Mouse (Mus musculus) heart, adult 2 months (tissue): ENCODE data around the gene Hoxc4. TPM values are rescaled to one million over a fixed set of nuclear protein-coding genes. Genes with fewer than 3 reads are reported as not detected.

Experiments
- DNase-seq, 2 experiments: peaks; one replicate each; pipeline ENCODE4 v3.0.0; 2021
- H3K27ac ChIP-seq: fragments of 200-600 bp; 2 replicates; pipeline ENCODE4 v1.8.1; 2022
- H3K27me3 ChIP-seq: fragments of 200-500 bp; 2 replicates; pipeline ENCODE4 v1.6.1; 2012; ENCODE audit warnings: mild to moderate bottlenecking, low read length, inconsistent platforms, mixed read lengths; ENCODE audit not compliant: control insufficient read depth, insufficient read depth
- H3K36me3 ChIP-seq: fragments of 200-500 bp; 2 replicates; pipeline ENCODE4 v1.6.1; 2012; ENCODE audit warnings: low read length, inconsistent platforms; ENCODE audit not compliant: control insufficient read depth, insufficient read depth
- H3K4me1 ChIP-seq: fragments of 200-500 bp; 2 replicates; pipeline ENCODE4 v1.6.1; 2011; ENCODE audit warnings: low read length; ENCODE audit not compliant: control insufficient read depth, insufficient read depth
- H3K4me3 ChIP-seq: fragments of 200-600 bp; 2 replicates; pipeline ENCODE4 v1.8.1; 2022
- H3K79me2 ChIP-seq: fragments of 200-500 bp; replicated peaks from 2 replicates; pipeline ENCODE4 v1.6.1; 2012; ENCODE audit warnings: mild to moderate bottlenecking, inconsistent platforms, low read length, moderate library complexity, mixed read lengths; ENCODE audit not compliant: control insufficient read depth, insufficient read depth
- H3K9ac ChIP-seq: fragments of 200-500 bp; 2 replicates; pipeline ENCODE4 v1.6.1; 2012; ENCODE audit warnings: low read depth, mild to moderate bottlenecking, control low read depth, inconsistent platforms, low read length, mixed read lengths
- CTCF ChIP-seq: fragments of 200-600 bp; IDR thresholded peaks from 2 replicates; pipeline ENCODE4 v1.8.1; 2022; ENCODE audit warnings: antibody characterized with exemption, mild to moderate bottlenecking, moderate library complexity
- EP300 ChIP-seq: fragments of 200-500 bp; IDR thresholded peaks from 2 replicates; pipeline ENCODE4 v1.6.1; 2011; ENCODE audit warnings: low read depth, low read length, control low read depth; ENCODE audit not compliant: insufficient read depth
- POLR2A ChIP-seq: fragments of 200-500 bp; IDR thresholded peaks from 2 replicates; pipeline ENCODE4 v1.6.1; 2011; ENCODE audit warnings: mild to moderate bottlenecking, low read depth, low read length, control low read depth; ENCODE audit not compliant: insufficient read depth
- WGBS: fragments of 180-500 bp; shearing (Covaris S2); methylation state at CpG from one replicate; pipeline ENCODE4 v1.1.7; 2018; 5-methylcytosine and 5-hydroxymethylcytosine counted together
- intact Hi-C: fragments of 180-260 bp; cut with DNase I; formaldehyde crosslinking; loops from one replicate; pipeline ENCODE4 v1.15.1; 2025
- polyA plus RNA-seq: library from polyadenylated mRNA; depleted of rRNA; stranded (reverse); fragments of >200 nt; gene quantifications from 2 replicates; pipeline ENCODE4 v1.2.3, GENCODE M21; 2012
- total RNA-seq, 2 experiments: library from RNA; stranded (reverse); gene quantifications; 2 replicates each; pipeline ENCODE4 v1.2.3; 2021

The Hoxc4 gene
- total and polyA plus RNA-seq, 3 experiments: 0.10 TPM; not detected in 2

DNA sequence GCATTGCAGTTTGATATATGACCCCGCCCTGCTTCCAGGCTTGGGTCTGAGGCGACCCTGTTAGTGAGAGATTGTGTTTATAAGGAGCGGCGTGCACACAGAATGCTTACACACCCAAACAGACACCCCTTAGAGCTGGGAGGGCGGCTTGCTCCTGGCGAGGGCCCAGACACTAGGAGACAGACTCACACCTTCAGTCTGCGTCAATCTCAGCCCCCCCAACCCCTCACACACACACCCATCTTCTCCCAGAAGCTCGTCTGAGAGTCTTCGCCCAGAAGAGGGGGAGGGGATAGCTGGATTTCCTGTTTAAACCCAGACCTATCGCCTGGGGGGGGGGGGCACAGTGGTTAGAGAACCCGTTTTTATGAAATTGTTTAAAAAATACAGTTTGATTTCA lies 18.8 kb upstream of the Hoxc4 start:
- no peak for DNase-seq
- H3K27me3 ChIP-seq: peaks cover 23% of the 10 kb centered on the region
- no peak overlapping the region for H3K9ac ChIP-seq
- TF ChIP-seq EP300 (no peak), POLR2A (no peak), CTCF (no peak)
- no peaks in the 10 kb centered on the region for H3K4me1 ChIP-seq
- intact Hi-C loops: no loop called here
- no peak overlapping the region for H3K27ac ChIP-seq
- WGBS: 41% methylated on average over 11 of the region's 11 CpGs
- no peak overlapping the region; the same call in 1 of the 2 replicates for H3K4me3 ChIP-seq
- H3K79me2 ChIP-seq: no peaks in the 10 kb centered on the region
- H3K36me3 ChIP-seq: no peaks in the 10 kb centered on the region

DNA sequence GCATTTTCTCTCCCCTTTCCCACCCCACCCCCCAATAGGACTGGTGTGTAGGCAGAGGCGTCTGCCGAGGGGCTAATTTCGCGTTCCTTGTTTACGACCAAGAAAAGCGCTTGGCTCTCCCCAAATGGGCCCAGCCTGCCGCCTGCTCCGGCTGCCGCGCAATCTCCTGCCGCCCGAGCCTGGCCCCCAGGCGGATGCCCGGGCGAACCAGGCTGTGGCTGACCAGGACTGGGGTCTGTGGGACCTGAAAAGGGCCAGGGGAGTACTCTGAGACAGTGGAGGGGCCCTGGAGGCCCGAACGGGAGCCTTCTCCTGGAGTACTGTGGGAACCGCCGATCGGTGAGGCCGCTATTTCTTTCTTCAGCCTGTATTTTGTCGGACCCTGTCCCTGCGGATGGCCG lies 18.2 kb upstream of the Hoxc4 start:
- no peak overlapping the region for H3K27ac ChIP-seq
- TF ChIP-seq EP300: no peak
- no peak for TF ChIP-seq CTCF
- no peak for TF ChIP-seq POLR2A

DNA sequence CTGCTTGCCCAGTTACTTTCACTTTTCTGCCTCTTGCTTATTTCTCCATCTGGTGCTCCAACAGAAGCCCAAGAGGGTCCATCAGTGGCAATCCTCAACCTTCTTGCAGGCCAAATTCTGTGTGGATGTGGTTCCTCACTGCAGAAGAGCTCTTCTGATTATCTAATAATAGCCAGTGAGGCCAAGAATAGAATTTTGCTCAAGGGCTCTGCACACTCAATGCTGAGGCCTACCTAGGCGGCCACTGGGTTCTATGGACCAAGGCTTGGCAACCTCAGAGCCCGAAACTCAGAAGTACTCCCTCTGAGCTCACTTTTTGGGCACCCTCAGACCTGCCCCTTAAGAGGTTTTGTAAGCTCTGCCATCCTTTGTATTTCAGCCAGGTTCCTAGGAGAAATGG lies 17.4 kb upstream of the Hoxc4 start:
- Histone ChIP-seq H3K9ac (no peak overlapping the region), H3K79me2 (no peaks in the 10 kb centered on the region), H3K4me1 (no peaks in the 10 kb centered on the region), H3K4me3 (no peak overlapping the region), H3K27me3 (peaks cover 22% of the 10 kb centered on the region), H3K36me3 (no peaks in the 10 kb centered on the region), H3K27ac (no peak overlapping the region)
- TF ChIP-seq EP300: no peak
- no peak for TF ChIP-seq POLR2A
- intact Hi-C loops: no loop called here
- no peak for DNase-seq
- WGBS: 53% methylated on average over 2 of the region's 2 CpGs

More for the DNA sequence above, 18.2 kb upstream of the Hoxc4 start:
- intact Hi-C loops: no loop called here
- Histone ChIP-seq H3K27me3 (peaks cover 26% of the 10 kb centered on the region), H3K4me1 (no peaks in the 10 kb centered on the region), H3K4me3 (no peak overlapping the region), H3K79me2 (no peaks in the 10 kb centered on the region), H3K36me3 (no peaks in the 10 kb centered on the region), H3K9ac (no peak overlapping the region)
- 43% methylated on average over 24 of the region's 24 CpGs for WGBS
- no peak for DNase-seq

DNA sequence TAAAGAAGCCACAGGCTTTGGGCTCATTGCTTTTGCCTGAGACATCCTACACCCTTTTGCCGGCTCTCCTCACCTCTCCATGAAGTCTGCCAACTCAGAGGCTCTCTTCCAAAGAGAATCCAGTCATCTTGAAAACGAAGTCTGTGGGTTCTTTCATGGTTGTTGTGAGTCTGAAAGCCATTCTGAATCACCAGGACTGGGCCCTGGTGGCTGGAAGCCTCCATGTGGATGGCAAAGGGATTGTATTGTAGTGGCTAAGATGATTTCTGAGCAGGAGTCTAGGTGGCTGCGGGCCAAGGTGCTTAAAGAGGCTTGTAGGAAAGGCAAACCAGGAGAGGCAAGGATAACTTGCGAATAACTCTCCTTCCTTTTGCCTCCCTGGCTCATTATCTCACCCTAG lies 16.6 kb upstream of the Hoxc4 start:
- 43% methylated on average over 4 of the region's 4 CpGs for WGBS

DNA sequence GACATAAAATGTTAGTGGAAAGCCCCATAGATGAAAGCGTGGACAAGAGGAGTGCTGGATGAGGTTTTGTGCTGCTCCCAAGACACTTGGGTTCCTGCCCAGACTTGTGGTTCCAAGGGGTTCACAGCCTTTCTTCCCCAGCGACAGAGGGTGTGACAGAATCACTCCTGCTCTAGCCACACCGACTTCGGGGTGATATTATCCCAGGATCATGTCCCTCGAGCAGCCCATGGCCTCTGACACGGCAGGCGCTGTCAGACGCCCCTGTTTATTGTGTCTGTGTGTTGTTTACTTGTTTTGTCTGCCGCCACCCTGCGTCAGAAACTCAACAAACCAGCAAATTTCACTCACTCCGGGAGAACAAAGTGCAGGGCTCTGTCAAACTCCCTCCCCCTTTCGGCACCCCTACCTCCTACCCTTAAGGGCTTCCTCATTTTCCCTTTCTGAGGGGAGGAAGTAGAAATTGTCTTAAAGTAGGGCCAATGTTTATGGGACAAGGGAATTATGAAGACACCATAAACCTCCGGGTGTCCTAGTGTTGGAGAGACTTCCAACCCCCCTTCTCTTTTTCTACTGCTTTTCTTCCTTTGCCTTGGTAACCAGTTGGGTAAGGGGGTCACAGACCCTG lies 15.8 kb upstream of the Hoxc4 start:
- no peak overlapping the region for H3K27ac ChIP-seq
- H3K27me3 ChIP-seq: peaks cover 15% of the 10 kb centered on the region
- no peak overlapping the region for H3K4me3 ChIP-seq
- 35% methylated on average over 13 of the region's 13 CpGs for WGBS
- no peak overlapping the region for H3K9ac ChIP-seq
- TF ChIP-seq EP300 (no peak), POLR2A (no peak), CTCF (no peak)
- H3K79me2 ChIP-seq: no peaks in the 10 kb centered on the region
- H3K4me1 ChIP-seq: no peaks in the 10 kb centered on the region
- no peaks in the 10 kb centered on the region for H3K36me3 ChIP-seq
- no peak for DNase-seq
- intact Hi-C loops: no loop called here

More for the DNA sequence above, 16.6 kb upstream of the Hoxc4 start:
- DNase-seq: no peak
- Histone ChIP-seq H3K4me3 (no peak overlapping the region), H3K27ac (no peak overlapping the region), H3K9ac (no peak overlapping the region), H3K27me3 (peaks cover 21% of the 10 kb centered on the region), H3K4me1 (no peaks in the 10 kb centered on the region), H3K36me3 (no peaks in the 10 kb centered on the region), H3K79me2 (no peaks in the 10 kb centered on the region)
- TF ChIP-seq EP300: no peak
- no peak for TF ChIP-seq POLR2A
- no peak for TF ChIP-seq CTCF
- intact Hi-C loops: no loop called here

DNA sequence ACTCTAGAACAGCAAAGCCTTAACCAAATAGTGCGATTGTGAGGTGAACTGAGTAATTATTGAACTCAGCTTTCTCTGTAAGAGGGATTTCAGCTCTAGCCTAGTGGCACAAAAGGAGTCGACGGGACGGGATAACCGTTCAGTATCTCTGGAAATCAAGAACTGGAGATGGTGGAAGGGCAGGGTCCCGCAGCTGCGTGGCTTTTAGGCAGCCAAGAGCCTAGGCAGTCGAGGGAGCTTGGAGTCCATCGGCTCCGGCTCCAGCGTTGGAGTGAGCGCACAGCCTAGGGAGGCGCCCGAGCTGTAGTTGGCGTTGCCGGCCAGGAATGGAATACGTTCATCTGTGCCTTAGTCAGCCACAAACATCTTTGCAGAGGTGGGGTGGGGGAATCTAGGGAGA lies 13.4 kb upstream of the Hoxc4 start:
- H3K27me3 ChIP-seq: peaks cover 15% of the 10 kb centered on the region
- no peaks in the 10 kb centered on the region for H3K36me3 ChIP-seq
- TF ChIP-seq EP300 (no peak), POLR2A (no peak), CTCF (no peak)
- H3K27ac ChIP-seq: no peak overlapping the region
- no peaks in the 10 kb centered on the region for H3K79me2 ChIP-seq
- H3K4me3 ChIP-seq: no peak overlapping the region
- no peak for DNase-seq
- WGBS: 10% methylated on average over 17 of the region's 17 CpGs
- intact Hi-C loops: no loop called here
- H3K9ac ChIP-seq: no peak overlapping the region
- no peaks in the 10 kb centered on the region for H3K4me1 ChIP-seq
